Mouse (Mus musculus): Measurements from ENCODE around the gene Sdhaf1. TPM values are rescaled to one million over a fixed set of nuclear protein-coding genes. Genes with fewer than 3 reads are reported as not detected.

Sdhaf1 gene
- polyA plus RNA-seq, 1 experiment = 17.6 TPM

DNA sequence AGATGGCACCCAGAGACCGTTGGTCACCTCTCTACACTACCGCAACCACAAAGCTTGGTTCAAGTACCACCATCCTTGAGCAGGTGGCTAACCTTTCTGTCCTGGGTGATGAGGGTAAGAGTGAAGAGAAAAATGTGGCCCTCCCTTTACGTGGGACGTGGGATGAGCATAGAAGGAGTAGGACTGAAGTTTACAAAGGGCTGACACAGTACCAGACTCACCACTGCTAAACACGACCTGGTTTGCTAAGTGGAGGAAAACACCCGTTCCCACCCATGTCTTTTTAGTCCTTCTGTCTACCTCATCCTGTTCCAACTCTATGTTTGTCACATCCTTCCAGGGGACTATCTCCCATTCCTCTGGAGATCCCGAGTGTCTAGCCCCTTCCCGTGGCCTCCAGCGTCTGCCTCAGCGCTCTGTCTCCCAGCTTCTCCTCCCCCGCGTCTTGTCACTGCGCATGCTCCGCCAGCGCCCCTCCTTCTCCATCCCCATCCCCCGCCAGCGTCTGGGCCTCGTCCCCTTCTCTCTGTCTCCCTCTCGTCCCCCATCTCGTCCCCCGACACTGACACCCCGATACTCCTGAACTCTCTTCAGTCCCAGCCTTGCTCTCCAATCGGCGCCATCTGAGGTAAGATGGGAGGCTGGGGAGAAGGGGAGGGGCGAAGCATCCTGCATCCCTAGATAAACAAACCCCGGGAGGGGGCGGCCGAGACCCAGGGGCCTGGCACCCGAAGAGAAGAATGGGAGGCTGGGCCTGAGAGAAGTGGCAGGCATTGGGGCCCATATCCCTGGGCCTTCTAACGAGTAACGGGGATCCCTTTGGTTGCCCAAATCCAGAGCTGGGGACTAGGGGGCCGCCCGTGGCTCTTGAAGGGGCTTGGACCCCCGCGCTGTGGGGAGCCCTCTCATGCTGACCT, 32.2 kb downstream of the Sdhaf1 start, which contains the start of gene Clip3:
TSS of gene Clip3 (plus strand) at position 514 of the 917 bp plus-strand sequence.
- peak; percentile 94 for DNase-seq (ENCODE audit: low read depth)
- TF ChIP-seq CTCF (IDR thresholded peaks at IDR 0.05; ENCODE audit: borderline replicate concordance, extremely low read depth, insufficient read depth, insufficient read length) (0 out of 2 replicates have a peak, but pooled peaks have one; percentile 1), POLR2A (IDR thresholded peaks at IDR 0.05; ENCODE audit: borderline replicate concordance, extremely low read depth, insufficient read depth, insufficient read length, poor library complexity, severe bottlenecking) (peak; percentile 49; the same call in 1 of the 2 replicates)

GRCm38 (mm10) chr7:30289714-30290399, 33.8 kb downstream of the Sdhaf1 start:
- peak; percentile 40 for DNase-seq (ENCODE audit: low read depth)
- no peak for TF ChIP-seq POLR2A (IDR thresholded peaks at IDR 0.05; ENCODE audit: borderline replicate concordance, extremely low read depth, insufficient read depth, insufficient read length, poor library complexity, severe bottlenecking)
- TF ChIP-seq CTCF (IDR thresholded peaks at IDR 0.05; ENCODE audit: borderline replicate concordance, extremely low read depth, insufficient read depth, insufficient read length) = no peak

- no peak for DNase-seq (ENCODE audit: low read depth)
- TF ChIP-seq POLR2A (IDR thresholded peaks at IDR 0.05; ENCODE audit: borderline replicate concordance, extremely low read depth, insufficient read depth, insufficient read length, poor library complexity, severe bottlenecking) (no peak), CTCF (IDR thresholded peaks at IDR 0.05; ENCODE audit: borderline replicate concordance, extremely low read depth, insufficient read depth, insufficient read length) (no peak)
Observed at GRCm38 (mm10) chr7:30289071-30289713, 34.5 kb downstream of the Sdhaf1 start.

- DNase-seq (ENCODE audit: low read depth) = no peak
Observed at GRCm38 (mm10) chr7:30288046-30288445, 35.6 kb downstream of the Sdhaf1 start.

GRCm38 (mm10) chr7:30286701-30287410, 36.8 kb downstream of the Sdhaf1 start:
- peak; percentile 22 for DNase-seq (ENCODE audit: low read depth)
- TF ChIP-seq POLR2A (IDR thresholded peaks at IDR 0.05; ENCODE audit: borderline replicate concordance, extremely low read depth, insufficient read depth, insufficient read length, poor library complexity, severe bottlenecking) (no peak), CTCF (IDR thresholded peaks at IDR 0.05; ENCODE audit: borderline replicate concordance, extremely low read depth, insufficient read depth, insufficient read length) (no peak)

More at GRCm38 (mm10) chr7:30288046-30288445, 35.6 kb downstream of the Sdhaf1 start:
- TF ChIP-seq CTCF (IDR thresholded peaks at IDR 0.05; ENCODE audit: borderline replicate concordance, extremely low read depth, insufficient read depth, insufficient read length) (no peak), POLR2A (IDR thresholded peaks at IDR 0.05; ENCODE audit: borderline replicate concordance, extremely low read depth, insufficient read depth, insufficient read length, poor library complexity, severe bottlenecking) (no peak)

DNA sequence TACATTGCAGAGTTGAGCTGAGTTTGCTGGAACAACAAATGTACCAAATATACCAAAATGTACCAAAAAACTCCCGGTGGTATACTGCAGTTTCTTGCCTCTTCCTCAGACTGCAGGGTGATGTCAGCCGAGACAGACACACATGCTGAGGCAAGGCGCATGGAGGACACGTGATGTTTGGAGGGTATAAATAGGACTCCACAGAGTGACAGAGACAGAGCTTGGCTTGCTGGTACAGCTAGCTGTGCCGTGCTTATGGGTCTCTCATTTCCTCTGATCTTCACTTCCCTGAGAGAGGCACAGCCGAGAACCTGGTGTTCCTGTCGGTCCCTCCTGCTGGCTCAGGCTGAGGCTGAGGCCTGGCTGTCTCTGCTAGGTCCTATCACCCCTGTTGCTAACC, 41.0 kb downstream of the Sdhaf1 start:
- no peak for DNase-seq (ENCODE audit: low read depth)
- TF ChIP-seq CTCF (IDR thresholded peaks at IDR 0.05; ENCODE audit: borderline replicate concordance, extremely low read depth, insufficient read depth, insufficient read length) (no peak), POLR2A (IDR thresholded peaks at IDR 0.05; ENCODE audit: borderline replicate concordance, extremely low read depth, insufficient read depth, insufficient read length, poor library complexity, severe bottlenecking) (no peak)

DNA sequence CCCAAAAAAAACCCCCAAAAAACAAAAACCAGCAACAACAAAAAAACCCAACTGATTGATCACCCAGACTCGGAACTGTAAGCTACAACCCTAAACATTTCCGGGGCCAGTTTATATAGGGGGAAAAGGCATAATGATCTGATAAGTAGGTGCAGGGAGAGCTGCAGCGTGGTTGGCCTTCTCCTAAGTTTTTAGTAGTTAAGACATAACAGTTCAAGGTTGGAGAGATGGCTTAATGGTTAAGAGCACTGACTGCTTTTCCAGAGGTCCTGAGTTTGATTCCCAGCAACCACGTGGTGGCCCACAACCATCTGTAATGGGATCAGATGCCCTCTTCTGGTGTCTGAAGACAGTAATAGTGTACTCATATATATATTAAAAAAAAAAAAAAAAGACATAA, 42.2 kb downstream of the Sdhaf1 start:
- DNase-seq (ENCODE audit: low read depth) = no peak
- TF ChIP-seq POLR2A (IDR thresholded peaks at IDR 0.05; ENCODE audit: borderline replicate concordance, extremely low read depth, insufficient read depth, insufficient read length, poor library complexity, severe bottlenecking) (no peak), CTCF (IDR thresholded peaks at IDR 0.05; ENCODE audit: borderline replicate concordance, extremely low read depth, insufficient read depth, insufficient read length) (no peak)

DNA sequence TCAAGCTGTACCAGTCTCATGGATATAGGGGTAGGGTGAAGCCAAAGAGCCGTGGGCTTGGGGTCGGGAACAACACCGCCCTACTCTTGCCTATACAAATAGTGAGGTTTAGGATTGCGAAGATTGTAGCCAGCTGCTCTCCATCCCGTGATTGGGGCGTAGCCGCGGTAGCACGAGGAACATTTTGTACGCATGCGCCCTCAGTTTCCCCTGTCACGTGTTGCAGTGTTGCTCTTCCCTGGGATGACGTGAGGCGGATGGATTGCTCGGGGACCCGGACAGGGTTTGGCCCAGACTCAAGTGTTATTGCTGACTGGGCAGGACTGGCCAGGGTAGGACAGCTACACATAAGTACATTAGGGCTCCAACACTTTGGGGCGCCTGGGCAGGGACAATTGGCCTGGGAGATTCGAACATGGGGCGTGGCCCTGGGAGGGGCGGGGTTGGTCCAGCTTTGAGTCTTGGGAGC, 43.0 kb downstream of the Sdhaf1 start:
- TF ChIP-seq POLR2A (IDR thresholded peaks at IDR 0.05; ENCODE audit: borderline replicate concordance, extremely low read depth, insufficient read depth, insufficient read length, poor library complexity, severe bottlenecking) (no peak), CTCF (IDR thresholded peaks at IDR 0.05; ENCODE audit: borderline replicate concordance, extremely low read depth, insufficient read depth, insufficient read length) (no peak)
- DNase-seq (ENCODE audit: low read depth) = peak; percentile 96

DNA sequence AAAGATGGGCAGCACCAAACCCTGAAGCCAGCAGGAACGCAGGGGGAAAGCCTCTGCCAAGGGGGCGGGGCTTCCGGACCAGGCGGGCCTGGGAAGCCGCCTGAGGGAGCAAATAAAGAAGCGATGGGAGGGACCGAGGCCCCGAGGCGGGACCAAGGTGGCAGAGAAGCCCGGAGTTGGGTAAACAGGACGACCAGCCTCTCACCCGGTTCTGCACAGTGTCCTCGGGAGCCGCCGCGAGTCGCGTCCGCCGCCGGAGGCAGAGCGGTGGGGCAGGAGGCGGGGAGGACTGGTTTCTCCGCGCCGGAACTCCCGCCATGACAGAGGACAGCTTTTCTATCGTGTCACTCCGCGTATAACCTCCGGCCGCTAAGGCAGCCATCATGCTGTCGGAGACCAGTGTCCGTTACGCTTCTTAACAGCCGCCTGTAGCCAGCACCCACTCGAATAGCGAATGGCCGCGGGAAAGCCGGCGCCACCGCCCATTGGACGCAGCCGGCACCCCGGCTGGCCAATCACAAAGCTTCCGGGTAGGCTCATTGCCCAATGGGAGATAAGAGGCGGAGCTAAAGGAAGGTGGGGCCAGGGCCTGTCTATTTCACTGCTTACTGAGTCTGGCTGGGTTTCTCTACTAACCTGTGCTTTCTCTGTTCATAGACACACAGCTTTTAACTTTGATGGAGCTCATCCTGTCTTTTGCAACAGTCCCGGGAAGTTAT, 43.6 kb downstream of the Sdhaf1 start, which contains the start of the genes Thap8 and Wdr62:
TSS of gene Thap8 (plus strand) at position 144 of the 719 bp plus-strand sequence.
TSS of gene Wdr62 (minus strand) at position 469 of the 719 bp plus-strand sequence.
- TF ChIP-seq POLR2A (IDR thresholded peaks at IDR 0.05; ENCODE audit: borderline replicate concordance, extremely low read depth, insufficient read depth, insufficient read length, poor library complexity, severe bottlenecking) (0 out of 2 replicates have a peak, but pooled peaks have one; percentile 20), CTCF (IDR thresholded peaks at IDR 0.05; ENCODE audit: borderline replicate concordance, extremely low read depth, insufficient read depth, insufficient read length) (no peak)
- DNase-seq (ENCODE audit: low read depth) = peak; percentile 97

All from brain, embryonic 14.5 days (tissue).